Mouse (Mus musculus): Measurements from ENCODE around the gene Gm49336.

DNA sequence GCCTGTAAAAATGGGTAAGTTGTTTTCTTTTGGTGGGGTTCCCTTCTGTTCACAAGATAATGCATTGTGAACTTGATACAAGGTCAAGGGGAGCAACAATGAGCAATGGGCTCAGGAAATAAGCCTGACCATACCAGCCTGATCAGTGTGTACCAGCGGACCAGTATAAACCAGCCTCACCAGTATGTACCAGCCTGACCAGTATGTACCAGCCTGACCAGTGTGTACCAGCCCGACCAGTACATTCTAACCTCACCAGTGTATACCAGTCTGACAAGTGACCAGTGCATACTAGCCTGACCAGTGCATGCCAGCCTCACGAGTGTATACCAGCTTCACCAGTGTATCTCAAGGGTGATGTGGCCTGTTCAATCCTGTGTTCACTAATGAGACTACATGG is 87.9 kb downstream of the Gm49336 start:
- TF ChIP-seq POLR2A (IDR thresholded peaks at IDR 0.05; ENCODE audit: borderline replicate concordance, extremely low read depth, insufficient read depth, insufficient read length, poor library complexity, severe bottlenecking): no peak
- TF ChIP-seq CTCF (IDR thresholded peaks at IDR 0.05; ENCODE audit: borderline replicate concordance, extremely low read depth, insufficient read depth, insufficient read length): no peak
